Mouse (Mus musculus): ENCODE measurements around the gene Srcap. TPM values are rescaled to one million over a fixed set of nuclear protein-coding genes. Genes with fewer than 3 reads are reported as not detected.

The Srcap gene
- polyA plus RNA-seq, 1 experiment from 2014 or later = 46.6 TPM

- H3K9me3 ChIP-seq (replicated peaks; ENCODE audit: control insufficient read depth, low read length) = no peaks in the 10 kb centered on the region
- ATAC-seq (replicated peaks; ENCODE audit: insufficient number of reproducible peaks, low FRiP score, low TSS enrichment) = peak; percentile 62
- peak overlapping the region; percentile 71 for H3K27ac ChIP-seq (ENCODE audit: low read depth, low read length)
- H3K4me2 ChIP-seq = peak overlapping the region; percentile 93
- H3K4me3 ChIP-seq (ENCODE audit: low read depth, low read length) = peak overlapping the region; percentile 82
- peak overlapping the region; percentile 85 for H3K9ac ChIP-seq (ENCODE audit: low read depth, low read length)
- no peaks in the 10 kb centered on the region for H3K27me3 ChIP-seq (ENCODE audit: control insufficient read depth, insufficient read depth, low read length)
- H3K4me1 ChIP-seq (ENCODE audit: control insufficient read depth, insufficient read depth, low read length) = peaks cover 13% of the 10 kb centered on the region
- H3K36me3 ChIP-seq (ENCODE audit: control insufficient read depth, insufficient read depth, low read length) = peaks cover 13% of the 10 kb centered on the region
- under 1% methylated on average over 25 of the region's 28 CpGs for WGBS (ENCODE audit: insufficient replicate concordance)
Observed at GRCm38 (mm10) chr7:127573503-127574008, 61.8 kb downstream of the Srcap start.

- ATAC-seq (replicated peaks; ENCODE audit: insufficient number of reproducible peaks, low FRiP score, low TSS enrichment) = no peak
- H3K27ac ChIP-seq (ENCODE audit: low read depth, low read length) = 0 out of 2 replicates have a peak overlapping the region, but pooled peaks have one; percentile 71
- H3K4me3 ChIP-seq (ENCODE audit: low read depth, low read length) = peak overlapping the region; percentile 82
- H3K9me3 ChIP-seq (replicated peaks; ENCODE audit: control insufficient read depth, low read length) = no peaks in the 10 kb centered on the region
- H3K4me2 ChIP-seq = peak overlapping the region; percentile 93
- 21% methylated on average over 7 of the region's 7 CpGs for WGBS (ENCODE audit: insufficient replicate concordance)
- H3K36me3 ChIP-seq (ENCODE audit: control insufficient read depth, insufficient read depth, low read length) = peaks cover 13% of the 10 kb centered on the region
- peak overlapping the region; percentile 85 for H3K9ac ChIP-seq (ENCODE audit: low read depth, low read length)
- peaks cover 13% of the 10 kb centered on the region for H3K4me1 ChIP-seq (ENCODE audit: control insufficient read depth, insufficient read depth, low read length)
- H3K27me3 ChIP-seq (ENCODE audit: control insufficient read depth, insufficient read depth, low read length) = no peaks in the 10 kb centered on the region
Observed at GRCm38 (mm10) chr7:127574115-127574514, 62.3 kb downstream of the Srcap start.

DNA sequence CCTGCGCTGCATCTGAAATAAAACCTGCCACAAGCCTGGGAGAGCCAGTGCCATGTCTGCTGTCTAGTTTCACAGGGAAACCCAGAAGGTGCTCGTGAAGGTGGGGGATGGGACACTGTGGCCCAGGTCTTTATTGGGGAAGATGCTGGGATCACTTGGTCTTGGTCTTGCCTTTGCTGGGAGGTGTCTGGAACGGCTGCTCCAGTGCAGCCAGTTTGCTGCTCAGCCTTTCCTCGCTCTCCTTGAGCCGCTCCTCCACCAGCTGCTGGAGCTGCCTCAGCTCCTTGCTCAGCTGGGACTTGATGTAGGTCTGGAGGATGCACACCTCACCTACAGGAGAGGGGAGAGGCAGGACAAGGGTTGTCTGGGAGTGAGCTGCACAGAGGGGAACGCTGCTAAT is 71.5 kb downstream of the Srcap start:
- H3K36me3 ChIP-seq (ENCODE audit: control insufficient read depth, insufficient read depth, low read length) = peaks cover 16% of the 10 kb centered on the region
- H3K27ac ChIP-seq (ENCODE audit: low read depth, low read length) = no peak overlapping the region
- H3K4me2 ChIP-seq = no peak overlapping the region
- no peak overlapping the region for H3K9ac ChIP-seq (ENCODE audit: low read depth, low read length)
- no peaks in the 10 kb centered on the region for H3K9me3 ChIP-seq (replicated peaks; ENCODE audit: control insufficient read depth, low read length)
- H3K4me1 ChIP-seq (ENCODE audit: control insufficient read depth, insufficient read depth, low read length) = peaks cover 6% of the 10 kb centered on the region; the same call in 1 of the 2 replicates
- H3K27me3 ChIP-seq (ENCODE audit: control insufficient read depth, insufficient read depth, low read length) = no peaks in the 10 kb centered on the region
- no peak overlapping the region for H3K4me3 ChIP-seq (ENCODE audit: low read depth, low read length)
- WGBS (ENCODE audit: insufficient replicate concordance) = 95% methylated on average over 6 of the region's 6 CpGs
- no peak for ATAC-seq (replicated peaks; ENCODE audit: insufficient number of reproducible peaks, low FRiP score, low TSS enrichment)

- no peaks in the 10 kb centered on the region for H3K9me3 ChIP-seq (replicated peaks; ENCODE audit: control insufficient read depth, low read length)
- H3K9ac ChIP-seq (ENCODE audit: low read depth, low read length) = no peak overlapping the region
- no peaks in the 10 kb centered on the region for H3K27me3 ChIP-seq (ENCODE audit: control insufficient read depth, insufficient read depth, low read length)
- H3K4me2 ChIP-seq = no peak overlapping the region
- WGBS (ENCODE audit: insufficient replicate concordance) = 84% methylated on average over 7 of the region's 7 CpGs
- H3K36me3 ChIP-seq (ENCODE audit: control insufficient read depth, insufficient read depth, low read length) = peaks cover 16% of the 10 kb centered on the region
- H3K4me1 ChIP-seq (ENCODE audit: control insufficient read depth, insufficient read depth, low read length) = peaks cover 12% of the 10 kb centered on the region
- H3K4me3 ChIP-seq (ENCODE audit: low read depth, low read length) = no peak overlapping the region
- no peak overlapping the region for H3K27ac ChIP-seq (ENCODE audit: low read depth, low read length)
- ATAC-seq (replicated peaks; ENCODE audit: insufficient number of reproducible peaks, low FRiP score, low TSS enrichment) = no peak
Observed at GRCm38 (mm10) chr7:127585031-127585430, 73.2 kb downstream of the Srcap start.

DNA sequence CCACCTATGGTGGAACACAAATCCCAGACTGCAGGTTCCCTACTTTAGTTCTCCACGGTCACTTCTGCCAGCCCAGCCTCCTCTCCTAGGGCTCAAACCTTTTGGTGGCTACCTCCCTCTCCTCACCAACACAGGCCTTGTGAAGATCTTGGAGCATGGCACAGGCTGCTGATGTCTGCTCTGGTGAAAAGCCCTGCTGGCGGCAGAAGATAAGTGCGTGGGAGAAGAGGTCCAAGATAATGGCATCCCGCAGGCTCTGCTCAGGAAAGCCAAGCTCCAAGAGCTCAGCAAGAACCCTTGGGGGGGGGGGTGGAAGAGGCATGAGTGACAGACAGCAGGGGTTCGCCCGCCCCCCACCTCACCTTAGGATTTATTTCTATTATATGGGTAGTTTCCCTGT is 74.4 kb downstream of the Srcap start:
- Histone ChIP-seq H3K27me3 (ENCODE audit: control insufficient read depth, insufficient read depth, low read length) (no peaks in the 10 kb centered on the region), H3K36me3 (ENCODE audit: control insufficient read depth, insufficient read depth, low read length) (peaks cover 23% of the 10 kb centered on the region), H3K9me3 (replicated peaks; ENCODE audit: control insufficient read depth, low read length) (no peaks in the 10 kb centered on the region), H3K9ac (ENCODE audit: low read depth, low read length) (no peak overlapping the region), H3K4me1 (ENCODE audit: control insufficient read depth, insufficient read depth, low read length) (peaks cover 12% of the 10 kb centered on the region), H3K4me2 (no peak overlapping the region), H3K4me3 (ENCODE audit: low read depth, low read length) (no peak overlapping the region), H3K27ac (ENCODE audit: low read depth, low read length) (no peak overlapping the region)
- ATAC-seq (replicated peaks; ENCODE audit: insufficient number of reproducible peaks, low FRiP score, low TSS enrichment) = no peak
- whole genome bisulfite sequencing (ENCODE audit: insufficient replicate concordance) = 74% methylated on average over 6 of the region's 6 CpGs

DNA sequence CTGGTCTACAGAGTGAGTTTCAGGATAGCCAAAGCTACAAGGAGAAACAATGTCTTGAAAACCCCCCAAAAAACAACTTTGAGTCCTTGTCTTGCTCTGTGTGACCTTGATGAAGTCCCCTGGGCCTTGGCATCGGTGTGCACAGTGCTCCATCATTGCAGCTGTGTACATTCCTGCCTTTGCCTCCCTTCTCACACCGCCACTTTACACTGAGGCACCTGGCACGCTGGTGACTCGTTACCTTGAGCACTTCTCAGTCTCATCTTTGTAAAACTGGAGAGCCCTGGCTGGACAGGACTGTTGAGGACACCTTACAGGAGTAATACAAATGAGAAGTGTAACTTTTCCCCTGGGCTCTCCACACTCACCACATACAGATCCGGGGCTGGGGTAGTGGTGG is 75.4 kb downstream of the Srcap start:
- H3K9ac ChIP-seq (ENCODE audit: low read depth, low read length) = no peak overlapping the region

DNA sequence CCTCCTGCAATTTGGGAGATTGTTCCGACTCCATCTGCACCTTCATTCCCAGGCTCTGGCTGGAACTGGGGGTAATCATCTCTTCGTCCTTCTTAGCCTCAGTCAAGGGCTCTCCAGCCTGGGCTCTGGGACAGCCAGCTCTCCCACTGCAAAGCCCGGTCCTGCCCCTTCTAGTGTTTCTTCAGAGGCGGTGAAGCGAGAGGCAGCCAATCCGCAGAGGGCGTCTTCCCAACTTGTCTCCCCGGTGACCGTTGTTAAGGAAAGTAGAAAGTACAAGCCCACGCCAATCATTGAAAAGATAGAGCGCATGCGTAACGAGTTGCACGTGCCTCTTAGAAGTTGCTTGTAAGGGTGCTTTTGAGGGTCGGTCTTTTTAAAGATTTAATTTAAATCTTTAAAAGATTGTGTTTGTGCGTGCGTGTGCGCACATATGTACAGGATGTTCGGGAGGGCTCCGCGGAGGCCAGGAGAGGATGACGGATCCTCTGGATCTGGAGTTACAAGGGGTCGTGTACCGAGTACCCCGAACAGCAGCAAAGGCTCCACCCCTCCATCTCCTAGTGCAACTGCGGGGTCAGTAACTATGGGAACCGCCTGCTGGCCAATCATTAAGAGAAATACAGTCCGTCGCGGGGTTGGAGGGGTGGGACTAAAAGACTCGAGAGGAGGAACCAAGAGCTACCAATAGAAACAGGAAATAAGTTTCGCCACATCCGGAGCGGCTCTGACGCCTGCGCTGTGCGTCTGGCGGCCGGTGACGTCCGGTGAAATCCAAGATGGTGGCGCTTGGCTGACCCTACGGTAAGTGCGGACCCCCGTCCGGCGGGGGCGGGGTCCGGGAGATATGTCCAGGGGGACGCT is 76.5 kb downstream of the Srcap start, which contains the start of the genes Ccdc189 and Rnf40:
Gene Ccdc189, minus strand, starts transcription at position 585 of the 861 bp plus-strand sequence.
Gene Rnf40, plus strand, starts transcription at position 757 of the 861 bp plus-strand sequence.
- H3K9me3 ChIP-seq (replicated peaks; ENCODE audit: control insufficient read depth, low read length) = no peaks in the 10 kb centered on the region
- peak within 1 kb of the TSS; percentile 93 for H3K4me3 ChIP-seq (ENCODE audit: low read depth, low read length)
- under 1% methylated on average over 50 of the region's 50 CpGs for WGBS (ENCODE audit: insufficient replicate concordance)

More for the DNA sequence above, 75.4 kb downstream of the Srcap start:
- H3K27me3 ChIP-seq (ENCODE audit: control insufficient read depth, insufficient read depth, low read length) = no peaks in the 10 kb centered on the region
- H3K9me3 ChIP-seq (replicated peaks; ENCODE audit: control insufficient read depth, low read length) = no peaks in the 10 kb centered on the region
- peak overlapping the region; percentile 93 for H3K4me3 ChIP-seq (ENCODE audit: low read depth, low read length)
- no peak for ATAC-seq (replicated peaks; ENCODE audit: insufficient number of reproducible peaks, low FRiP score, low TSS enrichment)
- H3K4me2 ChIP-seq = peak overlapping the region; percentile 81
- no peak overlapping the region for H3K27ac ChIP-seq (ENCODE audit: low read depth, low read length)
- peaks cover 32% of the 10 kb centered on the region for H3K36me3 ChIP-seq (ENCODE audit: control insufficient read depth, insufficient read depth, low read length)
- WGBS (ENCODE audit: insufficient replicate concordance) = 73% methylated on average over 5 of the region's 5 CpGs
- peaks cover 12% of the 10 kb centered on the region for H3K4me1 ChIP-seq (ENCODE audit: control insufficient read depth, insufficient read depth, low read length)

GRCm38 (mm10) chr7:127588901-127589300 is 77.1 kb downstream of the Srcap start:
- H3K4me1 ChIP-seq (ENCODE audit: control insufficient read depth, insufficient read depth, low read length) = peaks cover 12% of the 10 kb centered on the region
- no peak for ATAC-seq (replicated peaks; ENCODE audit: insufficient number of reproducible peaks, low FRiP score, low TSS enrichment)
- peak overlapping the region; percentile 91 for H3K9ac ChIP-seq (ENCODE audit: low read depth, low read length)
- peak overlapping the region; percentile 81 for H3K4me2 ChIP-seq
- peak overlapping the region; percentile 93 for H3K4me3 ChIP-seq (ENCODE audit: low read depth, low read length)
- WGBS (ENCODE audit: insufficient replicate concordance) = 3% methylated on average over 29 of the region's 29 CpGs
- no peaks in the 10 kb centered on the region for H3K9me3 ChIP-seq (replicated peaks; ENCODE audit: control insufficient read depth, low read length)
- peak overlapping the region; percentile 24; the same call in 1 of the 2 replicates for H3K27ac ChIP-seq (ENCODE audit: low read depth, low read length)
- H3K36me3 ChIP-seq (ENCODE audit: control insufficient read depth, insufficient read depth, low read length) = peaks cover 28% of the 10 kb centered on the region
- no peaks in the 10 kb centered on the region for H3K27me3 ChIP-seq (ENCODE audit: control insufficient read depth, insufficient read depth, low read length)

More for the DNA sequence above, 76.5 kb downstream of the Srcap start, which contains the start of the genes Ccdc189 and Rnf40:
- peaks cover 30% of the 10 kb centered on the region for H3K36me3 ChIP-seq (ENCODE audit: control insufficient read depth, insufficient read depth, low read length)
- no peaks in the 10 kb centered on the region for H3K27me3 ChIP-seq (ENCODE audit: control insufficient read depth, insufficient read depth, low read length)
- H3K4me2 ChIP-seq = peak within 1 kb of the TSS; percentile 81
- H3K27ac ChIP-seq (ENCODE audit: low read depth, low read length) = peak within 1 kb of the TSS; percentile 36
- peaks cover 12% of the 10 kb centered on the region for H3K4me1 ChIP-seq (ENCODE audit: control insufficient read depth, insufficient read depth, low read length)
- H3K9ac ChIP-seq (ENCODE audit: low read depth, low read length) = peak within 1 kb of the TSS; percentile 91
- ATAC-seq (replicated peaks; ENCODE audit: insufficient number of reproducible peaks, low FRiP score, low TSS enrichment) = peak; percentile 97
